Mouse (Mus musculus) ES-Bruce4 (cell line): Measurements from ENCODE around the gene Slc34a3. TPM values are rescaled to one million over a fixed set of nuclear protein-coding genes. Genes with fewer than 3 reads are reported as not detected.

Experiments used
- H3K27ac ChIP-seq: 2 replicates; pipeline ENCODE4 v1.5.1; 2012; ENCODE audit warnings: low read length, inconsistent platforms; ENCODE audit not compliant: insufficient read depth
- H3K27me3 ChIP-seq: 2 replicates; pipeline ENCODE4 v1.6.1; 2012; ENCODE audit warnings: mild to moderate bottlenecking, low read length, inconsistent platforms; ENCODE audit not compliant: control insufficient read depth, poor library complexity, insufficient read depth, severe bottlenecking
- H3K36me3 ChIP-seq: 2 replicates; pipeline ENCODE4 v1.6.1; 2012; ENCODE audit warnings: inconsistent platforms, mild to moderate bottlenecking, low read length, moderate library complexity; ENCODE audit not compliant: control insufficient read depth, poor library complexity, insufficient read depth, severe bottlenecking
- H3K4me1 ChIP-seq: one replicate; pipeline ENCODE4 v1.8.1; 2011; ENCODE audit warnings: low read length; ENCODE audit not compliant: control insufficient read depth, insufficient read depth
- H3K4me3 ChIP-seq: 2 replicates; pipeline ENCODE4 v1.5.1; 2011; ENCODE audit warnings: low read depth, mild to moderate bottlenecking, low read length
- H3K9ac ChIP-seq: 2 replicates; pipeline ENCODE4 v1.6.1; 2012; ENCODE audit warnings: low read depth, mild to moderate bottlenecking, inconsistent platforms; ENCODE audit not compliant: poor library complexity, severe bottlenecking
- H3K9me3 ChIP-seq: replicated peaks from 2 replicates; pipeline ENCODE4 v1.6.1; 2012; ENCODE audit warnings: mild to moderate bottlenecking, low read length, inconsistent platforms; ENCODE audit not compliant: control insufficient read depth, poor library complexity, insufficient read depth, severe bottlenecking
- CTCF ChIP-seq: IDR thresholded peaks from one replicate; pipeline ENCODE4 v1.8.1; 2011; ENCODE audit warnings: low read depth, low read length
- EP300 ChIP-seq: IDR thresholded peaks from 2 replicates; pipeline ENCODE4 v1.6.1; 2011; ENCODE audit warnings: low read depth, low read length; ENCODE audit not compliant: insufficient read depth
- POLR2A ChIP-seq: IDR thresholded peaks from one replicate; pipeline ENCODE4 v1.8.1; 2011; ENCODE audit warnings: low read length; ENCODE audit not compliant: insufficient read depth
- polyA plus RNA-seq: library from polyadenylated mRNA; stranded (reverse); fragments of >200 nt; gene quantifications from 2 replicates; pipeline ENCODE4 v1.2.4, GENCODE M21; 2011; ENCODE audit warnings: low read depth; ENCODE audit not compliant: missing spikeins, insufficient read depth, insufficient read length

The Slc34a3 gene
- polyA plus RNA-seq, 1 experiment, result 1.0 TPM

DNA sequence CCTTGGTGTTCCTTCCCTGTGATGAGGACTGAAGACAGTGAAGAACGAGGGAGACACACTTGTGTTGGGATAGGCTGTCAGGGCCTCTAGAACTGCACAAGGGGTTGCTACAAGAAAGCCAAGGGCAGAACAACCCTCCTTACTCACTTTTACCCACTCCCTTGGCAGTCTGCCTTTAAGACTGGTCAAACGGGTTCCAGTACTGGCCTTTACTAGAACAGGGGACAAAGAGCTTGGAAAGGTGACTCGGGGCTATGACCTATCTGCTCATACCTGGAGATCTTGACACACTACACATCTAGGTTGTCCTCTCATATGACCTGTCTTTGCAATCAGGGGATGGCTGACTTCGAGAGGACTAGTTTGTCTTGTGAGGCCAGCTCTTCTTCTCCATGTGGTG lies 3.4 kb upstream of the Slc34a3 start:
- no peak for TF ChIP-seq POLR2A
- no peak for TF ChIP-seq EP300
- TF ChIP-seq CTCF, result no peak
- no peak overlapping the region for H3K27ac ChIP-seq
- no peak overlapping the region for H3K9ac ChIP-seq
- H3K27me3 ChIP-seq, result no peaks in the 10 kb centered on the region
- H3K4me3 ChIP-seq, result no peak overlapping the region
- peaks cover 20% of the 10 kb centered on the region for H3K4me1 ChIP-seq
- no peaks in the 10 kb centered on the region for H3K36me3 ChIP-seq
- no peaks in the 10 kb centered on the region for H3K9me3 ChIP-seq

GRCm38 (mm10) chr2:25236614-25237013 lies 2.5 kb upstream of the Slc34a3 start, which contains the start of gene Rnf224:
Gene Rnf224 (minus strand): TSS chr2:25236787.
- Histone ChIP-seq H3K27me3 (no peaks in the 10 kb centered on the region), H3K9ac (no peak within 1 kb of the TSS), H3K9me3 (no peaks in the 10 kb centered on the region), H3K4me3 (no peak within 1 kb of the TSS), H3K4me1 (peaks cover 20% of the 10 kb centered on the region), H3K27ac (no peak within 1 kb of the TSS), H3K36me3 (no peaks in the 10 kb centered on the region)
- TF ChIP-seq POLR2A (no peak), EP300 (peak; percentile 59; the same call in 1 of the 2 replicates)

- Histone ChIP-seq H3K9me3 (no peaks in the 10 kb centered on the region), H3K36me3 (no peaks in the 10 kb centered on the region), H3K4me3 (no peak overlapping the region), H3K4me1 (peaks cover 15% of the 10 kb centered on the region), H3K27ac (no peak overlapping the region), H3K27me3 (no peaks in the 10 kb centered on the region), H3K9ac (no peak overlapping the region)
- TF ChIP-seq EP300 (no peak), POLR2A (no peak), CTCF (no peak)
Measured at GRCm38 (mm10) chr2:25234551-25235220, 522 bp upstream of the Slc34a3 start.

GRCm38 (mm10) chr2:25233421-25233820 lies 743 bp downstream of the Slc34a3 start:
- Histone ChIP-seq H3K9ac (no peak overlapping the region), H3K4me3 (no peak overlapping the region), H3K9me3 (no peaks in the 10 kb centered on the region), H3K36me3 (no peaks in the 10 kb centered on the region), H3K27me3 (no peaks in the 10 kb centered on the region), H3K4me1 (peaks cover 15% of the 10 kb centered on the region), H3K27ac (no peak overlapping the region)
- TF ChIP-seq POLR2A, result no peak
- TF ChIP-seq EP300, result no peak
- no peak for TF ChIP-seq CTCF

DNA sequence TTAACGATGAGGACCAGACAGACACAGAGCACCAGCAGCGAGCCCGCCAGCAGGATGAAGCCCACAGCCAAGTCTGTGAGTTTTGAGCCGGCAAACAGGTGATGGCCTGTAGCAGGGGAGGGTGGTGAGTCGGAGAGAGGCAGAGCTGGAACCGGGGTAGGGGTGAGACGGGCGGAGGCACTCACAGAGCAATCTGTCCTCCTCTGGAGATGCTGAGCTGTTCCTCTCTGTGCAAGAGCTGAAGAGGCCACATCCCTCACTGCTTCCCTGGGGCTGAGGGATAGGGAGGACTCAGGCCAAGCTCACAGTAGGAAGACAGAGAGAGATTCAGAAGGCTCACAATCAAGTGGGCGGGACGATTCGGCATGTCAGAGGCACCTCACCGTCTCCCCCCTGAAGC lies 3.1 kb downstream of the Slc34a3 start:
- Histone ChIP-seq H3K9me3 (no peaks in the 10 kb centered on the region), H3K36me3 (no peaks in the 10 kb centered on the region), H3K9ac (peak overlapping the region; percentile 7), H3K4me1 (peaks cover 2% of the 10 kb centered on the region), H3K27me3 (no peaks in the 10 kb centered on the region), H3K4me3 (peak overlapping the region; percentile 41), H3K27ac (peak overlapping the region; percentile 20; the same call in 1 of the 2 replicates)
- TF ChIP-seq POLR2A (no peak), EP300 (no peak)

GRCm38 (mm10) chr2:25230581-25230980 lies 3.6 kb downstream of the Slc34a3 start:
- H3K9ac ChIP-seq, result peak overlapping the region; percentile 7

More at GRCm38 (mm10) chr2:25230581-25230980, 3.6 kb downstream of the Slc34a3 start:
- Histone ChIP-seq H3K9me3 (no peaks in the 10 kb centered on the region), H3K27me3 (no peaks in the 10 kb centered on the region), H3K36me3 (no peaks in the 10 kb centered on the region), H3K27ac (0 out of 2 replicates have a peak overlapping the region, but pooled peaks have one; percentile 20), H3K4me1 (no peaks in the 10 kb centered on the region), H3K4me3 (peak overlapping the region; percentile 41)
- no peak for TF ChIP-seq CTCF
- no peak for TF ChIP-seq EP300
- TF ChIP-seq POLR2A, result no peak
